In genomic region chr9:114688252-114688952, GRCm38 (mm10) we compare ENCODE assay signal across 8 mouse cellular contexts. TPM values are rescaled to one million over a fixed set of nuclear protein-coding genes. Genes with fewer than 3 reads are reported as not detected.
DNase-seq lines count a peak whose midpoint lies in the region; ATAC-seq and TF ChIP-seq lines count a peak whose summit lies in the region.

Dync1li1 (plus strand) TSS chr9:114688790.

- TF ChIP-seq POLR2A in MEL (IDR thresholded peaks at IDR 0.05; ENCODE audit: control insufficient read depth in 1 of 2, insufficient read depth in 1 of 2, low read depth in 1 of 2, low read length in 2 of 2, poor library complexity in 1 of 2) = peak; percentile 80 to 90
- peak; percentile 94; the same call in 1 of the 2 replicates for TF ChIP-seq POLR2A in cerebellum, adult 2 months (IDR thresholded peaks at IDR 0.05; ENCODE audit: borderline replicate concordance, insufficient read depth, low read length)

- H3K4me2 ChIP-seq in forebrain, postnatal 0 days (ENCODE audit: low read depth) = peak within 1 kb of the TSS; percentile 66
- H3K4me2 ChIP-seq in lung, embryonic 15.5 days = peak within 1 kb of the TSS; percentile 78

- peaks cover 5 to 26% of the 10 kb centered on the region in 2 experiments for H3K4me1 ChIP-seq in MEL (ENCODE audit: control insufficient read depth in 1 of 2, insufficient read depth in 2 of 2, low read length in 2 of 2)
- peaks cover 10% of the 10 kb centered on the region for H3K4me1 ChIP-seq in cerebellum, adult 2 months (ENCODE audit: control insufficient read depth, insufficient read depth, low read length)
- peaks cover 20% of the 10 kb centered on the region for H3K4me1 ChIP-seq in forebrain, postnatal 0 days (ENCODE audit: insufficient read depth)
- H3K4me1 ChIP-seq in lung, embryonic 15.5 days = peaks cover 21% of the 10 kb centered on the region

- H3K27me3 ChIP-seq in MEL (ENCODE audit: control insufficient read depth in 1 of 2, insufficient read depth in 2 of 2, low read length in 2 of 2) = no peaks in the 10 kb centered on the region
- no peaks in the 10 kb centered on the region for H3K27me3 ChIP-seq in cerebellum, adult 2 months (ENCODE audit: control insufficient read depth, insufficient read depth, low read length)
- no peaks in the 10 kb centered on the region for H3K27me3 ChIP-seq in forebrain, postnatal 0 days (ENCODE audit: insufficient read depth, low read length)
- H3K27me3 ChIP-seq in lung, embryonic 15.5 days = no peaks in the 10 kb centered on the region

- no peaks in the 10 kb centered on the region for H3K9me3 ChIP-seq in MEL (replicated peaks; ENCODE audit: insufficient read depth, low read length)
- H3K9me3 ChIP-seq in forebrain, postnatal 0 days (ENCODE audit: low read length) = no peaks in the 10 kb centered on the region
- no peaks in the 10 kb centered on the region for H3K9me3 ChIP-seq in lung, embryonic 15.5 days

- no peak for TF ChIP-seq RAD21 in MEL (IDR thresholded peaks at IDR 0.05; ENCODE audit: low read depth, low read length)

- no peak for TF ChIP-seq EP300 in MEL (IDR thresholded peaks at IDR 0.05; ENCODE audit: low read depth in 1 of 2, low read length in 2 of 2)

- H3K9ac ChIP-seq in MEL (ENCODE audit: control insufficient read depth, low read depth, low read length, poor library complexity, severe bottlenecking) = peak within 1 kb of the TSS; percentile 95
- H3K9ac ChIP-seq in forebrain, postnatal 0 days = peak within 1 kb of the TSS; percentile 97
- H3K9ac ChIP-seq in lung, embryonic 15.5 days = peak within 1 kb of the TSS; percentile 86

- H3K27ac ChIP-seq in MEL (ENCODE audit: control insufficient read depth, low read depth, low read length) = peak within 1 kb of the TSS; percentile 65
- H3K27ac ChIP-seq in cerebellum, adult 2 months (ENCODE audit: insufficient read depth, low read length) = peak within 1 kb of the TSS; percentile 87
- peak within 1 kb of the TSS; percentile 99 for H3K27ac ChIP-seq in forebrain, postnatal 0 days (ENCODE audit: low read depth, low read length)
- H3K27ac ChIP-seq in lung, embryonic 15.5 days = peak within 1 kb of the TSS; percentile 79

- DNase-seq in MEL (ENCODE audit: low read depth, low spot score) = peak; percentile 96
- DNase-seq in cerebellum, adult 2 months = peak; percentile 99
- DNase-seq in forebrain, postnatal 0 days = peak; percentile 98
- peak; percentile 99 for DNase-seq in heart, postnatal 4 days
- DNase-seq in layer of hippocampus, adult 8-10 months (ENCODE audit: low spot score in 2 of 2) = peak; percentile 95 to 98
- DNase-seq in ovary, adult 18-20 months (ENCODE audit: low spot score) = peak; percentile 96
- DNase-seq in thymus, postnatal 0 days (ENCODE audit: low spot score) = peak; percentile 94

- peak within 1 kb of the TSS; percentile 86 to 94 for H3K4me3 ChIP-seq in MEL (ENCODE audit: control insufficient read depth in 1 of 2, insufficient read depth in 1 of 2, low read depth in 2 of 2, low read length in 2 of 2)
- peak within 1 kb of the TSS; percentile 90 for H3K4me3 ChIP-seq in cerebellum, adult 2 months (replicated peaks; ENCODE audit: insufficient read depth, low read depth, low read length)
- peak within 1 kb of the TSS; percentile 76 for H3K4me3 ChIP-seq in forebrain, postnatal 0 days (ENCODE audit: low read depth, low read length)
- H3K4me3 ChIP-seq in lung, embryonic 15.5 days = peak within 1 kb of the TSS; percentile 79

- H3K36me3 ChIP-seq in MEL (ENCODE audit: control insufficient read depth in 1 of 2, insufficient read depth in 2 of 2, low read length in 2 of 2) = peaks cover 0 to 22% of the 10 kb centered on the region in 2 experiments; a peak in 3 of 4 replicates
- peaks cover 16% of the 10 kb centered on the region for H3K36me3 ChIP-seq in forebrain, postnatal 0 days (ENCODE audit: insufficient read depth)
- peaks cover 13% of the 10 kb centered on the region for H3K36me3 ChIP-seq in lung, embryonic 15.5 days

- WGBS in cerebellum, adult 2 months = under 1% methylated on average over 57 of the region's 57 CpGs
- WGBS in forebrain, postnatal 0 days = 2% methylated on average over 57 of the region's 57 CpGs
- under 1% methylated on average over 55 of the region's 57 CpGs for WGBS in lung, embryonic 15.5 days

- peak; percentile 96 for ATAC-seq in forebrain, postnatal 0 days
- peak; percentile 98 for ATAC-seq in lung, embryonic 15.5 days (ENCODE audit: borderline replicate concordance, extremely low read depth, low FRiP score, low TSS enrichment)

- peaks cover 18% of the 10 kb centered on the region for H3K79me2 ChIP-seq in MEL (ENCODE audit: control insufficient read depth, insufficient read depth, low read length, poor library complexity)

- no peak for TF ChIP-seq CTCF in MEL (IDR thresholded peaks at IDR 0.05 in 2 of 3, conservative IDR thresholded peaks at IDR 0.05 in 1 of 3; ENCODE audit: control insufficient read depth in 1 of 3, insufficient read depth in 1 of 3, low read depth in 2 of 3, low read length in 3 of 3, poor library complexity in 1 of 3, severe bottlenecking in 1 of 3)
- TF ChIP-seq CTCF in cerebellum, adult 2 months (IDR thresholded peaks at IDR 0.05; ENCODE audit: borderline replicate concordance, insufficient read depth, low read depth, low read length) = no peak
- no peak for TF ChIP-seq CTCF in forebrain, postnatal 0 days (IDR thresholded peaks at IDR 0.05; ENCODE audit: low read depth)

TF ChIP-seq in MEL, 35 proteins besides CTCF, POLR2A, EP300 and RAD21:
- TF ChIP-seq TCF12 (IDR thresholded peaks at IDR 0.05; ENCODE audit: low read depth, low read length) = 0 out of 2 replicates have a peak, but pooled peaks have one; percentile 5
- peak; percentile 89 for TF ChIP-seq ELF1 (IDR thresholded peaks at IDR 0.05; ENCODE audit: low read depth, low read length)
- TF ChIP-seq MEF2A (IDR thresholded peaks at IDR 0.05; ENCODE audit: extremely low read depth, insufficient replicate concordance, low read depth, low read length, poor library complexity, severe bottlenecking) = no peak
- TF ChIP-seq ZMIZ1 (IDR thresholded peaks at IDR 0.05; ENCODE audit: low read depth, low read length) = 0 out of 2 replicates have a peak, but pooled peaks have one; percentile 61
- TF ChIP-seq GATA1 (IDR thresholded peaks at IDR 0.05; ENCODE audit: low read depth, low read length) = no peak
- peak; percentile 75; the same call in 1 of the 2 replicates for TF ChIP-seq POLR2AphosphoS2 (IDR thresholded peaks at IDR 0.05; ENCODE audit: low read length)
- TF ChIP-seq GABPA (IDR thresholded peaks at IDR 0.05; ENCODE audit: low read depth, low read length) = no peak
- peak; percentile 97 for TF ChIP-seq NELFE (IDR thresholded peaks at IDR 0.05; ENCODE audit: low read depth, low read length)
- TF ChIP-seq JUND (IDR thresholded peaks at IDR 0.05; ENCODE audit: low read depth, low read length) = no peak
- peak; percentile 70 for TF ChIP-seq TBP (IDR thresholded peaks at IDR 0.05; ENCODE audit: low read depth, low read length)
- TF ChIP-seq SIN3A (IDR thresholded peaks at IDR 0.05; ENCODE audit: low read length) = peak; percentile 71
- TF ChIP-seq MAZ (IDR thresholded peaks at IDR 0.05; ENCODE audit: low read depth, low read length) = peak; percentile 82; the same call in 1 of the 2 replicates
- peak; percentile 96; the same call in 1 of the 2 replicates for TF ChIP-seq NRF1 (IDR thresholded peaks at IDR 0.05; ENCODE audit: insufficient read depth, low read depth, low read length, poor library complexity, severe bottlenecking)
- TF ChIP-seq ETS1 (IDR thresholded peaks at IDR 0.05; ENCODE audit: low read depth, low read length) = no peak; the same call in 1 of the 2 replicates

RNA-seq across cellular contexts. Expression of gene Dync1li1, which starts in this region (rescaled TPM):
- total RNA-seq in MEL (2012; rRNA removed) = 35.2 TPM in 2 replicates
- 10 to 100 TPM in 1 of 2 experiments, not detected in 1; 40.0 TPM for polyA plus RNA-seq in MEL (2012; ENCODE audit: insufficient read depth in 1 of 2, insufficient read length in 2 of 2, low read depth in 1 of 2, low replicate concordance in 2 of 2, missing spikeins in 1 of 2)
- 64.9 and 67.0 TPM in 2 replicates for polyA plus RNA-seq in cerebellum, adult 2 months (2012; rRNA removed)
- total RNA-seq in forebrain, postnatal 0 days (2014; rRNA removed) = 136 and 152 TPM in 2 replicates
- 127 and 145 TPM in 2 replicates for polyA plus RNA-seq in forebrain, postnatal 0 days (2015; fragmentation: Nextera tagmentation; extraction: Ambion mirVana)
- total RNA-seq in heart, postnatal 4 days (2021) = 10 to 100 TPM; 77.0 to 77.2 TPM
- total RNA-seq in layer of hippocampus, adult 8-10 months (2022) = 10 to 100 TPM; 84.7 to 97.3 (median 90.5) TPM
- polyA plus RNA-seq in lung, embryonic 15.5 days (2015; fragmentation: Nextera tagmentation; extraction: Ambion mirVana) = 51.3 and 60.3 TPM in 2 replicates
- 43.0 and 51.4 TPM in 2 replicates for polyA plus RNA-seq in thymus, postnatal 0 days (2015; fragmentation: Nextera tagmentation; extraction: Ambion mirVana)

Comparison
In these comparisons a context has a peak if more than half of its experiments do, and no peak if none do; other contexts are left out.
1. Peak in every context shown above with its lines: DNase-seq, ATAC-seq, H3K4me3 ChIP-seq and H3K27ac ChIP-seq.